Mouse (Mus musculus) midbrain, postnatal 0 days (tissue): Measurements from ENCODE around the gene Eml5. TPM values are rescaled to one million over a fixed set of nuclear protein-coding genes. Genes with fewer than 3 reads are reported as not detected.

Experiments used
- ATAC-seq: fragments of 200-750 bp; cut with Nextera tagmentation; 2 replicates; pipeline ENCODE4 v1.8.0; 2017; ENCODE audit warnings: moderate number of reproducible peaks, mild to moderate bottlenecking, moderate TSS enrichment, moderate library complexity; ENCODE audit not compliant: low FRiP score
- DNase-seq: peaks from one replicate; pipeline ENCODE4 v3.0.0-alpha.2; 2015; ENCODE audit warnings: low spot score
- H3K27ac ChIP-seq: fragments of 300-500 bp; sonication (generic); 2 replicates; pipeline ENCODE4 v1.5.1; 2014; ENCODE audit warnings: low read depth, mild to moderate bottlenecking, low read length, mixed read lengths
- H3K27me3 ChIP-seq: fragments of 300-500 bp; sonication (generic); 2 replicates; pipeline ENCODE4 v1.6.1; 2014; ENCODE audit warnings: low read length, control low read depth, mixed read lengths; ENCODE audit not compliant: insufficient read depth
- H3K36me3 ChIP-seq: fragments of 300-500 bp; sonication (generic); 2 replicates; pipeline ENCODE4 v1.6.1; 2014; ENCODE audit warnings: low read length, control low read depth, mixed read lengths; ENCODE audit not compliant: insufficient read depth
- H3K4me1 ChIP-seq: fragments of 300-500 bp; sonication (generic); 2 replicates; pipeline ENCODE4 v1.6.1; 2014; ENCODE audit warnings: mild to moderate bottlenecking, control low read depth, antibody characterized with exemption, low read length, mixed read lengths; ENCODE audit not compliant: insufficient read depth
- H3K4me2 ChIP-seq: fragments of 300-500 bp; sonication (generic); 2 replicates; pipeline ENCODE4 v1.6.1; 2014; ENCODE audit warnings: low read depth, mild to moderate bottlenecking, low read length, mixed read lengths; ENCODE audit not compliant: poor library complexity, severe bottlenecking
- H3K4me3 ChIP-seq: fragments of 300-500 bp; sonication (generic); 2 replicates; pipeline ENCODE4 v1.5.1; 2014; ENCODE audit warnings: low read depth, mild to moderate bottlenecking, low read length, moderate library complexity
- H3K9ac ChIP-seq: fragments of 300-500 bp; sonication (generic); replicated peaks from 2 replicates; pipeline ENCODE4 v1.6.1; 2014; ENCODE audit warnings: mild to moderate bottlenecking, low read length, moderate library complexity, mixed read lengths; ENCODE audit not compliant: poor library complexity, severe bottlenecking
- H3K9me3 ChIP-seq: fragments of 300-500 bp; sonication (generic); 2 replicates; pipeline ENCODE4 v1.6.1; 2016; ENCODE audit warnings: low read length, control low read depth
- CTCF ChIP-seq: IDR thresholded peaks from 2 replicates; pipeline ENCODE4 v1.5.1; 2016; ENCODE audit warnings: antibody characterized with exemption, mild to moderate bottlenecking
- WGBS: fragments of 180-500 bp; shearing (Covaris S2); extraction: QIAGEN DNeasy Blood & Tissue Kit; methylation state at CpG from one replicate; pipeline ENCODE4 v1.1.7; 2014; 5-methylcytosine and 5-hydroxymethylcytosine counted together
- polyA plus RNA-seq: library from polyadenylated mRNA; unstranded; fragments of >200 nt; fragmentation: Nextera tagmentation; extraction: Ambion mirVana; gene quantifications from 2 replicates; pipeline ENCODE4 v1.2.1, GENCODE M21; 2015
- total RNA-seq: library from RNA; depleted of rRNA; stranded (reverse); fragments of >200 nt; gene quantifications from 2 replicates; pipeline ENCODE4 v1.2.3, GENCODE M21; 2014; rRNA removed

Eml5 gene
- total RNA-seq (28.3 and 53.3 TPM in 2 replicates), polyA plus RNA-seq (9.9 and 13.4 TPM in 2 replicates)

DNA sequence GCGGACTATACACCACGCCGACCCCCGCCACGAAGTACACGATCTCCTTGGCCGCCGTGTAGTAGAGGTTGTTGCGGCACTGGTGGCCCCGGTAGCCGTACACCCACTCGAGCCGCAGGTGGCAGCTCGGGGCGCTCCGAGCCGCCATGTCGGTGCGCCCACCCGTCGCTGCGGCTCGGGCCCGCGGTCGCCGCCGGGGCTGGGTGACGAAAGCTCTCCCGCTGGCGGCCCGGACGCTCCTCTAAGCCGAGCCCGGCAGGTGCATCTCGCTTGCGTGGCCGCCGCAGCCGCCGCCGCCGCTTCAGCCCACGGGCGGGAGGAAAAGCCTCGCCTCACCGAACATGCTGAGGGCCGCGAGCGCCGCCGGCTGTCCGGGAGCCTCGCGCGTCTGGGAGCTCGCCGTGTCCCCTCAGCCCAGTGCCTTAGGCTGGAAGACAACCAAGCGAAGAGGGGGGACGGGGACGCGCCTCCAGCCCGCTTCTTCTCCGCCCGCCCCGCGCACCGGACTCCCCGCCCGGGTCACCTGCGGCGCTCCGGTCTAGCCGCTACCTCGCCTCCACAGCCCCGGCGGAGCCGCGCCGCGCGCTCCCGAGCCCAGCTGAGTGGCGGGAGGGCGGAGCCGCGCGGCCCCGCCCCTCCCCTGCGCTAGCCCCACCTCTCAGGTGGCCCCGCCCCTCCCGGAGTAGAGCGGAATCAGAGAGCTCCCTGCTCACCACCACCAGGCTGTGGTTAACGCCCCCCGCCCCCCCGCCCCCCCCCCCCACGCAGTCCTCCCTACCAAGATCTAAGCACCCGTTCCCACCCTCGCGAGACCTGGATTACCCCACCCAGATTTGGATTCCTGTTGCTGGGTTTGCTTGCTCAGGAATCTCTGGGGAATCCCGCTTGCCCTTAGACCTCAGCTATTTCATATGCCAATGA, at the start of gene Eml5:
Gene Eml5, minus strand, starts transcription at position 604 of the 921 bp plus-strand sequence.
- peak within 1 kb of the TSS; percentile 88 for H3K27ac ChIP-seq
- no peaks in the 10 kb centered on the region for H3K9me3 ChIP-seq
- H3K27me3 ChIP-seq, result no peaks in the 10 kb centered on the region
- WGBS, result under 1% methylated on average over 82 of the region's 101 CpGs
- 0 out of 2 replicates have a peak, but pooled peaks have one; percentile 23 for TF ChIP-seq CTCF
- peak within 1 kb of the TSS; percentile 69 for H3K4me2 ChIP-seq
- H3K9ac ChIP-seq, result peak within 1 kb of the TSS; percentile 84
- H3K4me1 ChIP-seq, result no peaks in the 10 kb centered on the region
- DNase-seq (peak; percentile 90), ATAC-seq (peak; percentile 95)
- peak within 1 kb of the TSS; percentile 82 for H3K4me3 ChIP-seq
- no peaks in the 10 kb centered on the region for H3K36me3 ChIP-seq

DNA sequence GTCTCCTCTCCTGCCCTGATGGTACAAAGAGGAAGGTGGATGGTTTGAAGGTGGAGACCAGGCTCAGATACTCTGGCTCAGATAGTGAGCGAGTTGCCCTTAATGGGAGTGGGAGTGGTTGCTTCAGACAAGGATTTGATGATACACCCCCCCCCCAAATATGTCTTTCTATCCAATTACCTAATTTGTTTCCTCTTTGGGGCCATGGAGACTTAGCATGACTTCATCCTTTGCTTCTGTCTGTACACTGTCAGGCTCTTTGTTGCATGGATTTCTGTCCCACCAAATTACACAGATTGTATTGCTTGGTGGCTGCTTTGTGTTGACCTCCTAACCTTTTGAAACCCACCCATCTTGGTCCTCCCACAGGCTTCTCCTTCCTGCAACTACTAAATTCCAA, 31.6 kb upstream of the Eml5 start:
- no peak overlapping the region for H3K9ac ChIP-seq
- H3K27ac ChIP-seq, result no peak overlapping the region
- no peak overlapping the region for H3K4me3 ChIP-seq
- H3K36me3 ChIP-seq, result no peaks in the 10 kb centered on the region
- no peak for ATAC-seq
- TF ChIP-seq CTCF, result no peak
- WGBS, result 100% methylated on average over 1 of the region's 1 CpGs
- H3K4me1 ChIP-seq, result no peaks in the 10 kb centered on the region
- H3K9me3 ChIP-seq, result no peaks in the 10 kb centered on the region
- no peak overlapping the region for H3K4me2 ChIP-seq
- DNase-seq, result no peak
- H3K27me3 ChIP-seq, result no peaks in the 10 kb centered on the region

DNA sequence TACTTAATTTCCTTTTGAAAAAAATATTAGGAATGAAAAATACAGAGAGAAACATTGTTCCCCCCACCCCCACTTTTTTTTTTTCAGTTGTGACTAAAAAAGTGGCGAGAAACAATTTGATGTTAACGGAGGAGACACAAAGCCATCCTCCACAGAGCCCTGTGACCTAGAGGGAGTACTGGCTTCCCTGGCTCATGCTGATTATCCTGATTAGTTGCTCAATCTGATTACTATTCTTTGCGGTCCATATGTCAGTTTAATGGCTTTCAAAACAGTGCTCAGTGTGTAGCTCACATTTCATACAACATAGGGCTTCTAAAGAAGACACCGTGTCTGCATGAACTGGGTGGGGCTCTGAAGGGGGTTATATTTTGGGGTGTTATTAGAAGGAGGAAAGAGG, 31.2 kb upstream of the Eml5 start:
- Histone ChIP-seq H3K9ac (no peak overlapping the region), H3K27ac (no peak overlapping the region), H3K27me3 (no peaks in the 10 kb centered on the region), H3K36me3 (no peaks in the 10 kb centered on the region), H3K9me3 (no peaks in the 10 kb centered on the region), H3K4me3 (no peak overlapping the region), H3K4me1 (no peaks in the 10 kb centered on the region), H3K4me2 (no peak overlapping the region)
- 66% methylated on average over 4 of the region's 4 CpGs for WGBS
- TF ChIP-seq CTCF, result no peak
- no peak for DNase-seq
- ATAC-seq, result no peak

DNA sequence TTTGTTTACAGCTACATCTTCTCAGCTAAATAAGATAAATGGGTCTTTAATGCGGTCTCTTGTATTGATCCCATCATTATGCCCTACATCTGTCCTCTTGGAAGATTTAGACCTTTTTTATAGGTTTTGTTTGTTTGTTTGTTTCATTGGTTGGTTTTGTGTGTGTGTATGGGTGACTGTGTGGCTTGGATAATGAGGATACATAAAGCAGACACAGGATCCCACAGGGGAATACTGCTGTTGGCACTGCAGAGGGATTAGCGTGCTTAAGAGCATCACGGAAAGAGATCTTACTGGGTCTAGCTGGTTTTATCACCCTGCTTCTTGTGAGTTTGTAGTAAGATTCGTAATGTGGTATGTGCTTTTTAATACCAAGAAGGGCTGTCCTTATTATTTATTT, 29.9 kb upstream of the Eml5 start:
- H3K27ac ChIP-seq, result no peak overlapping the region
- 54% methylated on average over 4 of the region's 4 CpGs for WGBS
- H3K27me3 ChIP-seq, result no peaks in the 10 kb centered on the region
- H3K4me3 ChIP-seq, result no peak overlapping the region
- H3K36me3 ChIP-seq, result no peaks in the 10 kb centered on the region
- peak; percentile 41 for DNase-seq
- H3K4me2 ChIP-seq, result no peak overlapping the region
- no peaks in the 10 kb centered on the region for H3K4me1 ChIP-seq
- no peak for ATAC-seq
- no peak for TF ChIP-seq CTCF
- H3K9me3 ChIP-seq, result no peaks in the 10 kb centered on the region
- H3K9ac ChIP-seq, result no peak overlapping the region

DNA sequence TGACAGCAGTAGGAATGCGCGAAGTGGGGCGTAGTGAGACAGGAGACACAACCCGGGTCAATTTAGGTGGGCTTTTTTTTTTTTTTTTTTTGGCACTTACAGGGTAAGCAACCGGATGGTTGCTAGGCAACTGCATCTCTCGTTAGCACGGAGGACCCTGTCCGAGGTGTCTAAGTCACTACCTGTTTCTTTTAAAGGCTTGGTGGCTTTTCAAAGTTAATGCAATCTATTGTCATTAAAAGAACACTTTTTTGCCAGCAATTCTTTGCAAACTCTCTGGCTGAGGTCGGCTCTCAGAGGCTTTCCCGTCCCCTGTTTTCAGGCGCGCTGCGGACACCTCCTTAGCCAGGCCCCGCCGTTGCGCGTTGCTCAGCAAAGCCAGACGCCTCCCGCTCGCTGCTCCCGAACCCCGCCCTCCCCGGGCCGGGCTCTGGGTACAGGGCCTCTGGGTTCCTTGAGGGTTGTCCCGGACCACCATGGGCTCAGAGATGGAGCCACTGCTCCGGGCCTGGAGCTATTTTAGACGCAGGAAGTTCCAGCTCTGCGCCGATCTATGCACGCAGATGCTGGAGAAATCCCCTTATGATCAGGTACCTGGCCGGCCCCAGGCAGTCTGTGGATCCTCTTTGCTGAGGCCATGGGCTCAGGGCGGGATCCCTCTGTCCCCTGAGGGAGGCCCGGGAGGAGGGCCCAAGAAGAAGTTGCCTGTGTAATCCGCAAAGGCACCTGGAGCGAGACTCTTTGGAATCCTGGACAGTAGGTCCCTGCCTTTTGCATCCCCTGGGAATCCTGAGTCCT, 19.1 kb upstream of the Eml5 start, which contains the start of gene Ttc8:
Gene Ttc8, plus strand, starts transcription at position 381 of the 798 bp plus-strand sequence.
- Histone ChIP-seq H3K4me3 (peak within 1 kb of the TSS; percentile 48), H3K4me2 (peak within 1 kb of the TSS; percentile 71), H3K9me3 (no peaks in the 10 kb centered on the region), H3K4me1 (peaks cover 8% of the 10 kb centered on the region; the same call in 1 of the 2 replicates), H3K9ac (peak within 1 kb of the TSS; percentile 57), H3K27me3 (no peaks in the 10 kb centered on the region), H3K27ac (peak within 1 kb of the TSS; percentile 79), H3K36me3 (no peaks in the 10 kb centered on the region)
- no peak for TF ChIP-seq CTCF
- peak; percentile 95 for DNase-seq
- 0% methylated on average over 35 of the region's 35 CpGs for WGBS
- ATAC-seq, result peak; percentile 98
